ENCODE assay signal across 24 mouse cellular contexts in the genomic region with DNA sequence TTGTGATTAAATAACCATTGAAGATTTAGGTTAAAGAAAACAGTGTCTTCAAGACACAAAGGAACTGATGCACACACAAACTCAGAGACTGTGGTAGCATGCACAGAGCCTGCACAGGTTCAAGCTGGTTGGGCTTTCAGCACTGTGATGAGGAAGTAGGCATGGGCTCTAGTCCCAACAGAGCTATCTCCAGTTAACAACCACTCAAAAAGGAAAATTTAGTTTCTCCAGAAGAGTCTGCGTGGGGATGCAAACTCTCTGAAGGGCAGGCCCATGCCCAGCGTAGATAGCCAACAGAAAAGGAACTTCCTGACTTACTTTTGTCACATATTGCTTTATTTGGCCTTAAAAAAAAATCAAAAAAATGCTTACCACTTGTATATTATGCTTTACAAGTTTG. TPM values are rescaled to one million over a fixed set of nuclear protein-coding genes. Genes with fewer than 3 reads are reported as not detected.
DNase-seq lines count a peak whose midpoint lies in the region; ATAC-seq and TF ChIP-seq lines count a peak whose summit lies in the region.
"Had no signal": no experiment of that assay in that cellular context is flagged by ENCODE, and none has a peak within 500 bp of the region (broad histone marks: within the 10 kb centered on the region; RNA-seq: fewer than 3 reads in every experiment).

No protein-coding gene starts in this region.

- no peak for TF ChIP-seq POLR2A in spleen, adult 2 months (IDR thresholded peaks at IDR 0.05; ENCODE audit: low read depth, low read length)

- peak overlapping the region; percentile 77 for H3K27ac ChIP-seq in spleen, adult 2 months (ENCODE audit: insufficient read depth, low read length)
- peak overlapping the region; percentile 26; the same call in 1 of the 2 replicates for H3K27ac ChIP-seq in liver, embryonic 15.5 days (replicated peaks)
- H3K27ac ChIP-seq in forebrain, embryonic 12.5 days, result no peak overlapping the region
- H3K27ac ChIP-seq: hindbrain, embryonic 13.5 days; limb, embryonic 13.5 days; midbrain, embryonic 10.5 days had no signal

- H3K4me3 ChIP-seq in spleen, adult 2 months (ENCODE audit: extremely low read depth, insufficient read depth, insufficient read length), result no peak overlapping the region
- H3K4me3 ChIP-seq in liver, embryonic 15.5 days (replicated peaks), result no peak overlapping the region
- no peak overlapping the region for H3K4me3 ChIP-seq in forebrain, embryonic 12.5 days (replicated peaks)
- H3K4me3 ChIP-seq: heart, embryonic 12.5 days; hindbrain, embryonic 13.5 days; limb, embryonic 13.5 days; midbrain, embryonic 10.5 days had no signal

- H3K4me2 ChIP-seq in liver, embryonic 15.5 days, result no peak overlapping the region
- H3K4me2 ChIP-seq in forebrain, embryonic 12.5 days, result no peak overlapping the region
- H3K4me2 ChIP-seq: heart, embryonic 12.5 days; hindbrain, embryonic 13.5 days; limb, embryonic 13.5 days had no signal

- peaks cover 20% of the 10 kb centered on the region for H3K36me3 ChIP-seq in spleen, adult 2 months (ENCODE audit: control insufficient read depth, insufficient read depth, low read length)
- no peaks in the 10 kb centered on the region for H3K36me3 ChIP-seq in liver, embryonic 15.5 days (replicated peaks)
- peaks cover 8% of the 10 kb centered on the region for H3K36me3 ChIP-seq in splenic B cell, adult 2 months (ENCODE audit: control insufficient read depth, insufficient read depth, low read length, poor library complexity, severe bottlenecking)
- H3K36me3 ChIP-seq in forebrain, embryonic 12.5 days (replicated peaks), result no peaks in the 10 kb centered on the region
- H3K36me3 ChIP-seq: heart, embryonic 12.5 days; hindbrain, embryonic 13.5 days; limb, embryonic 13.5 days; midbrain, embryonic 10.5 days had no signal

- ATAC-seq in liver, embryonic 15.5 days (ENCODE audit: insufficient read depth), result no peak
- no peak for ATAC-seq in forebrain, embryonic 12.5 days (ENCODE audit: low FRiP score)
- ATAC-seq: forebrain, embryonic 16.5 days; Patski had no signal

- no peak for TF ChIP-seq CTCF in spleen, adult 2 months (IDR thresholded peaks at IDR 0.05; ENCODE audit: extremely low read depth, insufficient read depth, insufficient read length, insufficient replicate concordance)

- H3K9ac ChIP-seq in liver, embryonic 15.5 days, result no peak overlapping the region
- no peak overlapping the region for H3K9ac ChIP-seq in forebrain, embryonic 12.5 days
- H3K9ac ChIP-seq: heart, embryonic 12.5 days; hindbrain, embryonic 13.5 days; limb, embryonic 13.5 days had no signal

- DNase-seq in spleen, adult 2 months (ENCODE audit: low read depth in 1 of 2, low spot score in 2 of 2), result no peak
- no peak for DNase-seq in spleen, postnatal 10 days (ENCODE audit: low spot score in 2 of 2)
- peak; percentile 72 for DNase-seq in MEL-GATA-1-ER (ENCODE audit: extremely low read depth, low read depth)
- DNase-seq in splenic B cell, adult 2 months (ENCODE audit: low read depth, low spot score), result peak; percentile 51
- DNase-seq in neural tube, embryonic 10.5 days (ENCODE audit: extremely low spot score, low spot score), result no peak
- DNase-seq: adrenal gland, adult 8-10 months; cerebellum, adult 9-11 months; heart, postnatal 14 days; kidney, adult 9 months; kidney, postnatal 4 days; lung, adult 2 months; retina, postnatal 1 day had no signal

- no peaks in the 10 kb centered on the region for H3K27me3 ChIP-seq in spleen, adult 2 months (ENCODE audit: control insufficient read depth, insufficient read depth, low read length)
- no peaks in the 10 kb centered on the region for H3K27me3 ChIP-seq in liver, embryonic 15.5 days
- no peaks in the 10 kb centered on the region for H3K27me3 ChIP-seq in splenic B cell, adult 2 months (ENCODE audit: control insufficient read depth, insufficient read depth, low read length, poor library complexity, severe bottlenecking)
- H3K27me3 ChIP-seq in forebrain, embryonic 12.5 days, result no peaks in the 10 kb centered on the region
- H3K27me3 ChIP-seq: heart, embryonic 12.5 days; hindbrain, embryonic 13.5 days; limb, embryonic 13.5 days; Patski had no signal

- H3K4me1 ChIP-seq in spleen, adult 2 months (ENCODE audit: control insufficient read depth, insufficient read depth, insufficient read length), result peaks cover 17% of the 10 kb centered on the region
- H3K4me1 ChIP-seq in liver, embryonic 15.5 days (replicated peaks), result peaks cover 48% of the 10 kb centered on the region
- H3K4me1 ChIP-seq in forebrain, embryonic 12.5 days, result 0 out of 2 replicates have a peak, but pooled peaks cover 5% of the 10 kb centered on the region

- H3K9me3 ChIP-seq in liver, embryonic 15.5 days (replicated peaks), result no peaks in the 10 kb centered on the region
- H3K9me3 ChIP-seq in forebrain, embryonic 12.5 days, result no peaks in the 10 kb centered on the region
- H3K9me3 ChIP-seq: heart, embryonic 12.5 days; hindbrain, embryonic 13.5 days; limb, embryonic 13.5 days; midbrain, embryonic 10.5 days had no signal

- 32% methylated on average over 2 of the region's 2 CpGs for WGBS in spleen, adult 2 months
- WGBS in liver, embryonic 15.5 days (ENCODE audit: insufficient replicate concordance), result 59% methylated on average over 2 of the region's 2 CpGs
- WGBS in forebrain, embryonic 12.5 days, result 85% methylated on average over 2 of the region's 2 CpGs

RNA-seq across cellular contexts. Expression of a gene that starts 16.4 kb away (rescaled TPM):
- polyA plus RNA-seq in spleen, adult 2 months (2012; rRNA removed), result 16.8 and 16.9 TPM in 2 replicates
- polyA plus RNA-seq in liver, embryonic 15.5 days (2015; fragmentation: Nextera tagmentation; extraction: Ambion mirVana), result 7.0 and 7.1 TPM in 2 replicates
- 0.18 and 0.50 TPM in 2 replicates for polyA plus RNA-seq in forebrain, embryonic 12.5 days (2016; fragmentation: Nextera tagmentation; extraction: Ambion mirVana)

RNA-seq across cellular contexts. Expression of a gene that starts 21.9 kb away (rescaled TPM):
- 0.05 and 0.41 TPM in 2 replicates for polyA plus RNA-seq in spleen, adult 2 months (2012; rRNA removed)
- polyA plus RNA-seq in liver, embryonic 15.5 days (2015; fragmentation: Nextera tagmentation; extraction: Ambion mirVana), result not detected in 2 replicates
- polyA plus RNA-seq in forebrain, embryonic 12.5 days (2016; fragmentation: Nextera tagmentation; extraction: Ambion mirVana), result not detected in 2 replicates
- polyA plus RNA-seq: forebrain, embryonic 16.5 days; heart, embryonic 12.5 days; hindbrain, embryonic 13.5 days; intestine, embryonic 14.5 days; midbrain, embryonic 10.5 days; midbrain, postnatal 0 days; neural tube, embryonic 11.5 days; Patski; stomach, embryonic 14.5 days had no signal

RNA-seq across cellular contexts. Expression of a gene that starts 28.8 kb away (rescaled TPM):
- 7.1 and 19.6 TPM in 2 replicates for polyA plus RNA-seq in spleen, adult 2 months (2012; rRNA removed)
- polyA plus RNA-seq in liver, embryonic 15.5 days (2015; fragmentation: Nextera tagmentation; extraction: Ambion mirVana), result 0.86 and 1.1 TPM in 2 replicates
- polyA plus RNA-seq in forebrain, embryonic 12.5 days (2016; fragmentation: Nextera tagmentation; extraction: Ambion mirVana), result not detected in 2 replicates
- polyA plus RNA-seq: forebrain, embryonic 16.5 days; heart, embryonic 12.5 days; hindbrain, embryonic 13.5 days; limb, embryonic 13.5 days; midbrain, embryonic 10.5 days; neural tube, embryonic 11.5 days had no signal

RNA-seq across cellular contexts. Expression of a gene that starts 41.7 kb away (rescaled TPM):
- 10.8 and 11.0 TPM in 2 replicates for polyA plus RNA-seq in spleen, adult 2 months (2012; rRNA removed)
- 1.2 and 1.6 TPM in 2 replicates for polyA plus RNA-seq in liver, embryonic 15.5 days (2015; fragmentation: Nextera tagmentation; extraction: Ambion mirVana)
- polyA plus RNA-seq in forebrain, embryonic 12.5 days (2016; fragmentation: Nextera tagmentation; extraction: Ambion mirVana), result 0.17 and 0.23 TPM in 2 replicates

RNA-seq across cellular contexts. Expression of a gene that starts 49.3 kb away (rescaled TPM):
- not detected in 2 replicates for polyA plus RNA-seq in spleen, adult 2 months (2012; rRNA removed)
- polyA plus RNA-seq in liver, embryonic 15.5 days (2015; fragmentation: Nextera tagmentation; extraction: Ambion mirVana), result not detected in 2 replicates
- not detected in 2 replicates for polyA plus RNA-seq in forebrain, embryonic 12.5 days (2016; fragmentation: Nextera tagmentation; extraction: Ambion mirVana)
- polyA plus RNA-seq: forebrain, embryonic 16.5 days; heart, embryonic 12.5 days; hindbrain, embryonic 13.5 days; intestine, embryonic 14.5 days; limb, embryonic 13.5 days; lung, adult 2 months; midbrain, embryonic 10.5 days; midbrain, postnatal 0 days; neural tube, embryonic 11.5 days; Patski; stomach, embryonic 14.5 days had no signal

Comparison
In these comparisons a context has a peak if more than half of its experiments do, and no peak if none do; other contexts are left out.
1. DNase-seq: peak in MEL-GATA-1-ER (single experiment) and splenic B cell, adult 2 months (single experiment); none in spleen, adult 2 months (0 of 2), spleen, postnatal 10 days (0 of 2) and neural tube, embryonic 10.5 days (single experiment).